Mouse (Mus musculus) lung, embryonic 14.5 days (tissue): ENCODE data around the gene Extl2. TPM values are rescaled to one million over a fixed set of nuclear protein-coding genes. Genes with fewer than 3 reads are reported as not detected.

Source experiments
- ATAC-seq: fragments of 200-750 bp; cut with Nextera tagmentation; 2 replicates; pipeline ENCODE4 v1.8.0; 2017; ENCODE audit warnings: mild to moderate bottlenecking, moderate TSS enrichment, moderate library complexity; ENCODE audit not compliant: insufficient read depth
- DNase-seq: peaks from one replicate; pipeline ENCODE4 v3.0.0-alpha.2; 2015
- H3K27ac ChIP-seq: fragments of 300-500 bp; sonication (generic); 2 replicates; pipeline ENCODE4 v1.5.1; 2014; ENCODE audit warnings: low read depth, mild to moderate bottlenecking, moderate library complexity
- H3K27me3 ChIP-seq: fragments of 300-500 bp; sonication (generic); 2 replicates; pipeline ENCODE4 v1.6.1; 2014; ENCODE audit warnings: low read length, control low read depth; ENCODE audit not compliant: insufficient read depth
- H3K36me3 ChIP-seq: fragments of 300-500 bp; sonication (generic); 2 replicates; pipeline ENCODE4 v1.6.1; 2014; ENCODE audit warnings: control low read depth; ENCODE audit not compliant: insufficient read depth
- H3K4me1 ChIP-seq: fragments of 300-500 bp; sonication (generic); 2 replicates; pipeline ENCODE4 v1.6.1; 2014; ENCODE audit warnings: antibody characterized with exemption, control low read depth; ENCODE audit not compliant: insufficient read depth
- H3K4me2 ChIP-seq: fragments of 300-500 bp; sonication (generic); 2 replicates; pipeline ENCODE4 v1.6.1; 2014; ENCODE audit warnings: mild to moderate bottlenecking
- H3K4me3 ChIP-seq: fragments of 300-500 bp; sonication (generic); 2 replicates; pipeline ENCODE4 v1.5.1; 2014; ENCODE audit warnings: low read depth, low read length
- H3K9ac ChIP-seq: fragments of 300-500 bp; sonication (generic); 2 replicates; pipeline ENCODE4 v1.6.1; 2014
- H3K9me3 ChIP-seq: fragments of 300-500 bp; sonication (generic); 2 replicates; pipeline ENCODE4 v1.6.1; 2016; ENCODE audit warnings: low read depth, low read length, control low read depth
- CTCF ChIP-seq: IDR thresholded peaks from 2 replicates; pipeline ENCODE4 v1.5.1; 2016; ENCODE audit warnings: antibody characterized with exemption, low read depth
- WGBS: fragments of 180-500 bp; shearing (Covaris S2); extraction: QIAGEN DNeasy Blood & Tissue Kit; methylation state at CpG from one replicate; pipeline ENCODE4 v1.1.7; 2014; 5-methylcytosine and 5-hydroxymethylcytosine counted together
- polyA plus RNA-seq: library from polyadenylated mRNA; unstranded; fragments of >200 nt; fragmentation: Nextera tagmentation; extraction: Ambion mirVana; gene quantifications from 2 replicates; pipeline ENCODE4 v1.2.1, GENCODE M21; 2014

Extl2 gene
- polyA plus RNA-seq, 1 experiment from 2014 or later, result 22.0 TPM

GRCm38 (mm10) chr3:115985183-115985892 lies 21.9 kb upstream of the Extl2 start:
- Histone ChIP-seq H3K4me2 (no peak overlapping the region), H3K27ac (no peak overlapping the region), H3K36me3 (peaks cover 57% of the 10 kb centered on the region), H3K27me3 (no peaks in the 10 kb centered on the region), H3K9me3 (no peaks in the 10 kb centered on the region), H3K4me1 (no peaks in the 10 kb centered on the region), H3K4me3 (no peak overlapping the region), H3K9ac (no peak overlapping the region)
- DNase-seq (peak; percentile 65), ATAC-seq (no peak)
- 64% methylated on average over 9 of the region's 9 CpGs for WGBS
- no peak for TF ChIP-seq CTCF

GRCm38 (mm10) chr3:115992103-115992502 lies 15.2 kb upstream of the Extl2 start:
- no peak overlapping the region for H3K4me2 ChIP-seq
- H3K4me1 ChIP-seq, result no peaks in the 10 kb centered on the region
- H3K27ac ChIP-seq, result no peak overlapping the region
- no peak overlapping the region for H3K4me3 ChIP-seq
- TF ChIP-seq CTCF, result no peak
- peaks cover 30% of the 10 kb centered on the region for H3K36me3 ChIP-seq
- DNase-seq, result peak; percentile 24
- H3K9me3 ChIP-seq, result no peaks in the 10 kb centered on the region
- H3K27me3 ChIP-seq, result no peaks in the 10 kb centered on the region
- WGBS, result 66% methylated on average over 4 of the region's 4 CpGs
- no peak for ATAC-seq
- H3K9ac ChIP-seq, result no peak overlapping the region

- ATAC-seq (no peak), DNase-seq (no peak)
- Histone ChIP-seq H3K4me3 (no peak overlapping the region), H3K27me3 (no peaks in the 10 kb centered on the region), H3K36me3 (peaks cover 34% of the 10 kb centered on the region), H3K4me2 (no peak overlapping the region), H3K9me3 (no peaks in the 10 kb centered on the region; the same call in 1 of the 2 replicates), H3K4me1 (no peaks in the 10 kb centered on the region), H3K27ac (no peak overlapping the region), H3K9ac (no peak overlapping the region)
- TF ChIP-seq CTCF, result no peak
- 74% methylated on average over 4 of the region's 4 CpGs for WGBS
These were observed 14.7 kb upstream of the Extl2 start for GRCm38 (mm10) chr3:115992588-115992987.

- TF ChIP-seq CTCF, result no peak
These were observed 14.2 kb upstream of the Extl2 start for GRCm38 (mm10) chr3:115993025-115993424.

GRCm38 (mm10) chr3:115996929-115997328 lies 10.3 kb upstream of the Extl2 start:
- no peak overlapping the region for H3K9ac ChIP-seq
- WGBS, result 81% methylated on average over 5 of the region's 5 CpGs
- no peak for DNase-seq
- H3K4me2 ChIP-seq, result no peak overlapping the region
- H3K4me3 ChIP-seq, result no peak overlapping the region
- no peaks in the 10 kb centered on the region; the same call in 1 of the 2 replicates for H3K9me3 ChIP-seq
- H3K27ac ChIP-seq, result no peak overlapping the region
- peaks cover 23% of the 10 kb centered on the region for H3K36me3 ChIP-seq
- no peaks in the 10 kb centered on the region for H3K4me1 ChIP-seq
- H3K27me3 ChIP-seq, result no peaks in the 10 kb centered on the region
- ATAC-seq, result no peak
- no peak for TF ChIP-seq CTCF

More at GRCm38 (mm10) chr3:115993025-115993424, 14.2 kb upstream of the Extl2 start:
- H3K27me3 ChIP-seq, result no peaks in the 10 kb centered on the region
- H3K4me2 ChIP-seq, result no peak overlapping the region
- no peaks in the 10 kb centered on the region for H3K4me1 ChIP-seq
- ATAC-seq (no peak), DNase-seq (no peak)
- no peak overlapping the region for H3K9ac ChIP-seq
- H3K36me3 ChIP-seq, result peaks cover 36% of the 10 kb centered on the region
- H3K9me3 ChIP-seq, result no peaks in the 10 kb centered on the region; the same call in 1 of the 2 replicates
- no peak overlapping the region for H3K4me3 ChIP-seq
- WGBS, result 79% methylated on average over 10 of the region's 10 CpGs
- H3K27ac ChIP-seq, result no peak overlapping the region

- no peaks in the 10 kb centered on the region for H3K27me3 ChIP-seq
- H3K9me3 ChIP-seq, result no peaks in the 10 kb centered on the region
- H3K9ac ChIP-seq, result peak overlapping the region; percentile 88
- no peak for TF ChIP-seq CTCF
- H3K36me3 ChIP-seq, result peaks cover 25% of the 10 kb centered on the region; the same call in 1 of the 2 replicates
- peak overlapping the region; percentile 79 for H3K4me2 ChIP-seq
- DNase-seq (peak; percentile 46), ATAC-seq (peak; percentile 3; the same call in 1 of the 2 replicates)
- 0 out of 2 replicates have a peak, but pooled peaks cover 4% of the 10 kb centered on the region for H3K4me1 ChIP-seq
- H3K4me3 ChIP-seq, result peak overlapping the region; percentile 72
- WGBS, result 7% methylated on average over 12 of the region's 12 CpGs
- peak overlapping the region; percentile 85 for H3K27ac ChIP-seq
These were observed 831 bp upstream of the Extl2 start for GRCm38 (mm10) chr3:116006284-116006977.

- H3K27ac ChIP-seq, result peak overlapping the region; percentile 85
- no peaks in the 10 kb centered on the region for H3K9me3 ChIP-seq
- DNase-seq (peak; percentile 87), ATAC-seq (peak; percentile 70)
- peak overlapping the region; percentile 53 for H3K9ac ChIP-seq
- 0 out of 2 replicates have a peak, but pooled peaks cover 4% of the 10 kb centered on the region for H3K4me1 ChIP-seq
- H3K36me3 ChIP-seq, result peaks cover 17% of the 10 kb centered on the region; the same call in 1 of the 2 replicates
- peak overlapping the region; percentile 72 for H3K4me3 ChIP-seq
- under 1% methylated on average over 12 of the region's 12 CpGs for WGBS
- H3K27me3 ChIP-seq, result no peaks in the 10 kb centered on the region
- no peak for TF ChIP-seq CTCF
- peak overlapping the region; percentile 79 for H3K4me2 ChIP-seq
These were observed 729 bp downstream of the Extl2 start for GRCm38 (mm10) chr3:116007941-116008440.
